Mouse (Mus musculus) neural tube, embryonic 12.5 days (tissue): Measurements from ENCODE around the gene Chrnb1. TPM values are rescaled to one million over a fixed set of nuclear protein-coding genes. Genes with fewer than 3 reads are reported as not detected.

Experiments used
- ATAC-seq: fragments of 200-750 bp; cut with Nextera tagmentation; 2 replicates; pipeline ENCODE4 v1.8.0; 2017; ENCODE audit warnings: low read depth, mild to moderate bottlenecking, moderate TSS enrichment, moderate library complexity; ENCODE audit not compliant: low FRiP score
- H3K27ac ChIP-seq: fragments of 300-500 bp; sonication (generic); 2 replicates; pipeline ENCODE4 v1.5.1; 2016
- H3K27me3 ChIP-seq: fragments of 300-500 bp; sonication (generic); replicated peaks from 2 replicates; pipeline ENCODE4 v1.6.1; 2016; ENCODE audit warnings: mild to moderate bottlenecking
- H3K36me3 ChIP-seq: fragments of 300-500 bp; sonication (generic); 2 replicates; pipeline ENCODE4 v1.6.1; 2016; ENCODE audit warnings: mild to moderate bottlenecking
- H3K4me1 ChIP-seq: fragments of 300-500 bp; sonication (generic); 2 replicates; pipeline ENCODE4 v1.6.1; 2016
- H3K4me2 ChIP-seq: fragments of 300-500 bp; sonication (generic); replicated peaks from 2 replicates; pipeline ENCODE4 v1.6.1; 2016; ENCODE audit warnings: mild to moderate bottlenecking
- H3K4me3 ChIP-seq: fragments of 300-500 bp; sonication (generic); 2 replicates; pipeline ENCODE4 v1.5.1; 2016
- H3K9ac ChIP-seq: fragments of 300-500 bp; sonication (generic); 2 replicates; pipeline ENCODE4 v1.6.1; 2016; ENCODE audit warnings: mild to moderate bottlenecking
- H3K9me3 ChIP-seq: fragments of 300-500 bp; sonication (generic); 2 replicates; pipeline ENCODE4 v1.6.1; 2016; ENCODE audit warnings: mild to moderate bottlenecking
- WGBS: fragments of 180-500 bp; shearing (Covaris S2); methylation state at CpG from one replicate; pipeline ENCODE4 v1.1.7; 2016; 5-methylcytosine and 5-hydroxymethylcytosine counted together
- polyA plus RNA-seq: library from polyadenylated mRNA; unstranded; fragments of >200 nt; fragmentation: Nextera tagmentation; extraction: Ambion mirVana; gene quantifications from 2 replicates; pipeline ENCODE4 v1.2.1, GENCODE M21; 2016

Chrnb1 gene
- polyA plus RNA-seq, 1 experiment from 2014 or later, result 5.8 TPM

DNA sequence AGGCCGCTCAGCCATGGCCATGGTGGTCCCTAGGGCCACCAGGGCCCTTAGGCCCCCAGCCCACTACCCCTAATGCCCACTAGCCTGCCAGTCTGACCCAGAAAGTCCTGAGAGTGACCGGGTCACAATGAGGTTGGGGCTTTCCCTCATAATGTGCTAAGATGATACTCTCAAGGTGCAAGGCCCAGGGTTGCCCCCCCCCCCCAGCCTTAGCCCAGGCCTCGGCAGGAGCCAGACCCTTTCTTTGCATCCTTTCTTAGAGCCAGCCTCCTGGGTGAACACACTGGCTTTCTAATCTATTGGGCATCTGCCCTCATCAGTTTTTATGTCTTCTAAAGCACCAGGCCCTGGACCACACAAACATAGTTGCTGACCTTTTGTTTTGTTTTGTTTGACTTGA lies 26.3 kb upstream of the Chrnb1 start, which contains the start of gene Spem1:
Gene Spem1 (minus strand): TSS at position 101 of the 400 bp plus-strand sequence.
- Histone ChIP-seq H3K9me3 (peaks cover 7% of the 10 kb centered on the region; the same call in 1 of the 2 replicates), H3K4me1 (no peaks in the 10 kb centered on the region), H3K4me2 (no peak within 1 kb of the TSS), H3K27ac (no peak within 1 kb of the TSS), H3K9ac (no peak within 1 kb of the TSS), H3K27me3 (no peaks in the 10 kb centered on the region), H3K4me3 (no peak within 1 kb of the TSS), H3K36me3 (peaks cover 32% of the 10 kb centered on the region)
- ATAC-seq, result no peak
- WGBS, result 91% methylated on average over 3 of the region's 3 CpGs

DNA sequence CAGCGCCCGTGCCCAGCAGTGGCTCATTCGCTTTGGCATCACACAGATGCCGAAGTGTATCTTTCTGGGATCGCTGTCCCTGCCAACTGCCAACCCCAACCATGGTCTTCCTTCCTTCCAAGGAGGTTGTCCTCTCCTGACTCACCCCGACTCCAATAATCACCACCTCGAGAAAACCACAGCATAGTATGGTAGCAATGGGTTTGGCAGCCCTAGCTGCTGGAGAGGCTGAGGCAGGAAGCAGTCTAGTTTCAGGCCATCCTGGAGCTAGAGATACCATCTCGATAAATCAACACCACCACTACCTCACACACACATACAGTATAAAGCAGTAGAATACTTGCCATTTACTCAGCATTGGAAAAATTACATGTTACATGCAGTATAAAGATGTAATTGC lies 23.1 kb upstream of the Chrnb1 start:
- no peak for ATAC-seq
- Histone ChIP-seq H3K4me1 (no peaks in the 10 kb centered on the region), H3K4me2 (no peak overlapping the region), H3K9ac (no peak overlapping the region), H3K36me3 (peaks cover 2% of the 10 kb centered on the region; the same call in 1 of the 2 replicates), H3K9me3 (peaks cover 12% of the 10 kb centered on the region; the same call in 1 of the 2 replicates), H3K27me3 (no peaks in the 10 kb centered on the region), H3K4me3 (no peak overlapping the region), H3K27ac (no peak overlapping the region)
- 92% methylated on average over 8 of the region's 8 CpGs for WGBS

DNA sequence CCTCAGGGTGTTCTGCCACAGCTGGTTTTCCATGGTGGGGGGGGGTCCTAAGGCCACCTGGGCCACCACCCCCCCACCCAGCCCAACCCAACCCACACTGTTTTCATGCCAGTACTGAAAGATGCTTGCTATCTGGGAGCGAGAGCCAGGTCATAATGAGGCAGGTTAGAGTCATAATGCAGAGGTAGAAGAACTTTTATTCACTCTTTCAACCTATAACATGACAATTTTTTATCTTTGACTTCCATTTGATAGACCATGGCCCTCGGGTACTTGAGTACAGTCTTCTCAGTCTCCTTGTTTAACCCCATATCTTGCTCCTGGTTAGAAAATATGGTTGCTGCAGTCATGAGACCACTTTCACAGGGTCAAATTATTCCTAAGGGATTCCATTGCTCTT lies 22.6 kb upstream of the Chrnb1 start, which contains the start of gene Spem2:
Gene Spem2 (minus strand): TSS at position 101 of the 400 bp plus-strand sequence.
- Histone ChIP-seq H3K36me3 (no peaks in the 10 kb centered on the region), H3K4me2 (no peak within 1 kb of the TSS), H3K4me1 (no peaks in the 10 kb centered on the region), H3K27ac (no peak within 1 kb of the TSS), H3K4me3 (no peak within 1 kb of the TSS), H3K27me3 (no peaks in the 10 kb centered on the region), H3K9ac (no peak within 1 kb of the TSS), H3K9me3 (peaks cover 12% of the 10 kb centered on the region; the same call in 1 of the 2 replicates)
- no peak for ATAC-seq
- 81% methylated on average over 2 of the region's 2 CpGs for WGBS

DNA sequence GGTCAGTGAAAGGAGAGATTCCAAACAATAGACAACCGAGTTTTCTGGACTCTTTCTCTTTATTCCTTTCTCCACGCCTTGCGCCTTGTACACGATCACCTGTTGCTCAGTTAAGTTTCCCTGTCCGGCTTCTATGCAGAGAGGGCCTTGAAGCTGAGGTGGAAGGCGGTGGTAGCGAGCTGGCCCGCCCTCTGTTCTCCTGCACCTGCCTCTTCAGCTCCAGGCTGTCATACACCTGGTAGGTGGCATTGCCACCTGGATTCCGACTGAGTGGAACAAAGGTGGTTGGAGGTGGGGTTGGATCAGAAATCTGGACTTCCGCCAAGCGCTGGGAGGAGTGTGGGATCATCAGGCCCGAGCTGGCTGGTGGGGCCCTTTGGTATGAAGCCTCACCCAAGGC lies 20.8 kb upstream of the Chrnb1 start:
- ATAC-seq, result no peak
- no peak overlapping the region for H3K4me3 ChIP-seq
- H3K9me3 ChIP-seq, result peaks cover 12% of the 10 kb centered on the region; the same call in 1 of the 2 replicates
- H3K9ac ChIP-seq, result no peak overlapping the region
- no peak overlapping the region for H3K27ac ChIP-seq
- H3K4me2 ChIP-seq, result no peak overlapping the region
- H3K36me3 ChIP-seq, result no peaks in the 10 kb centered on the region
- no peaks in the 10 kb centered on the region for H3K27me3 ChIP-seq
- 92% methylated on average over 12 of the region's 12 CpGs for WGBS
- no peaks in the 10 kb centered on the region for H3K4me1 ChIP-seq

DNA sequence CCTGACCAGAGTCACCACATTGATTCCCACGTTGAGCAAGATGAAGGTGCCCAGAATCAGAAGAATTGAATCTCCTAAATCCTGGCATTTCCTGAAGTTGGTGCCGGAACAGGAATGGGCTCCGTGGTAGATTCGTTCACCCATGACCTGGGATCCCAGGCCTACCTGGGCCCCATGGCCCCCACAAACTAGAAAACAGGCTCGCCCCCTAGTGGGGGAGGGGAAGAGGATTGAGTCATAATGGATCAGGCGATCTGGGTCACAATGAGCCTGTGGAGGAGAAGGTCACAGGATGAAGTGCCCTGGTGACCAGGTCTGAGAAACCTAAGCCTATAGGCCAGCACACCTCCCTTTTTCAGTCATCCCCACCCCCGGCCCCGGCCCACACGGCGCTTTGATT lies 19.4 kb upstream of the Chrnb1 start, which contains the start of gene Gm39566:
Gene Gm39566 (minus strand): TSS at position 144 of the 400 bp plus-strand sequence.
- Histone ChIP-seq H3K4me3 (no peak within 1 kb of the TSS), H3K36me3 (no peaks in the 10 kb centered on the region), H3K9me3 (peaks cover 12% of the 10 kb centered on the region; the same call in 1 of the 2 replicates), H3K27me3 (no peaks in the 10 kb centered on the region), H3K27ac (no peak within 1 kb of the TSS), H3K9ac (no peak within 1 kb of the TSS), H3K4me1 (no peaks in the 10 kb centered on the region), H3K4me2 (no peak within 1 kb of the TSS)
- no peak for ATAC-seq
- 63% methylated on average over 10 of the region's 10 CpGs for WGBS

DNA sequence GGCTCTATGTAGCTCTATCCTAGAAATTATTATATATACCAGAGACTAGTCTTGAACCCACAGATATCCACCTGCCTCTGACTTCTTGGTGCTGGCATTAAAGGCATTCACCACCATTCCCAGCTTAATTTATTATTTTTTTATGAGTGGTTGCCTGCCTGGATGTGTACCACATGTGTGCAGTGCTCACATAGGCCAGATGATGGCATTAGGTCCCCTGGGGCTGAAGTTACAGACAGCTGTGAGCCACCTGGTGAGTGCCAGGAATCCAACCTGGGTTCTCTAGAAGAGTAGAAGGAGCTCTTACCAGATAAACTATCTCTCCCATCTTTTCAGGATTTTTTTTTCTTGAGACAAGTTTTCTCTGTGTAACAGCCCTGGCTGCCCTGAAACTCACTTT lies 14.5 kb upstream of the Chrnb1 start:
- H3K4me2 ChIP-seq, result no peak overlapping the region
- no peak overlapping the region for H3K9ac ChIP-seq
- no peaks in the 10 kb centered on the region for H3K4me1 ChIP-seq
- peaks cover 25% of the 10 kb centered on the region for H3K27me3 ChIP-seq
- H3K27ac ChIP-seq, result no peak overlapping the region
- no peak overlapping the region for H3K4me3 ChIP-seq
- H3K36me3 ChIP-seq, result no peaks in the 10 kb centered on the region
- no peak for ATAC-seq
- H3K9me3 ChIP-seq, result peaks cover 5% of the 10 kb centered on the region; the same call in 1 of the 2 replicates

DNA sequence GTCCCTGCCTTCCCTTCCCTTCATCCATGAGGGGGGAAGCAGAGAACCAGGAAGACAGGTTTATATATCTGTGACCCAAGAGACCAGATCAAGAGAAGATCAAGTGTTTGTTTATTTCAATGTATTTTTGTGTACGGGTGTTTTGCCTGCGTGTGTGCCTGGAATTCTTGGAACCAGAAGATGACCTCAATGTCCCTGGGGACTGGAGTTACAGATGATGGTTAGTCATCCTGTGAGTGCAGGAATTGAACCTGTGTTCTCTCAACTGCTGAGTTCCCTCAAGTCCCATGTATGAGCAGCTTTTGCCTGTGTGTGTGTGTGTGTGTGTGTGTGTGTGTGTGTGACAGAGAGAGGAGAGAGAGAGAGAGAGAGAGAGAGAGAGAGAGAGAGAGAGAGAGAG lies 11.9 kb upstream of the Chrnb1 start:
- no peak overlapping the region for H3K4me3 ChIP-seq
- H3K9ac ChIP-seq, result no peak overlapping the region
- WGBS, result 90% methylated on average over 2 of the region's 2 CpGs
- no peaks in the 10 kb centered on the region for H3K36me3 ChIP-seq
- peaks cover 25% of the 10 kb centered on the region for H3K4me1 ChIP-seq
- H3K27me3 ChIP-seq, result peaks cover 51% of the 10 kb centered on the region
- H3K4me2 ChIP-seq, result no peak overlapping the region
- no peak overlapping the region for H3K27ac ChIP-seq
- no peak for ATAC-seq
- peaks cover 5% of the 10 kb centered on the region; the same call in 1 of the 2 replicates for H3K9me3 ChIP-seq

DNA sequence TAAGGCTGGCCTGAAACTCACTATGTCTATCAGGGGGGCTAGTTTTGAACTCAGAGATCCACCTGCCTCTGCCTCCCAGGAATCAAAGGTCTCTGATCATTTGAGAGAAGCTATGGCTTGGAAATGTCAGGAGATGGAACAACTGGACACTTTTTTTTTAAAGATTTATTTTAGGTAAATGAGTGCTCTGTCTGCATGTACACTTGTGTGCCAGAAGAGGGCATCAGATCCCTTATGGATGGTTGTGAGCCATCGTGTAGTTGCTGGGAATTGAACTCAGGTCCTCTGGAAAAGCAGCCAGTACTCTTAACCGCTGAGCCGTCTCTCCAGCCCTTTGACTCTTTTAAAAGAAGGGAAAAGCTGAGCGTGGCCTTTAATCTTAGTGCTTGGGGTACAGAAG lies 10.6 kb upstream of the Chrnb1 start:
- H3K4me1 ChIP-seq, result peaks cover 38% of the 10 kb centered on the region
- H3K4me2 ChIP-seq, result no peak overlapping the region
- peaks cover 64% of the 10 kb centered on the region for H3K27me3 ChIP-seq
- H3K9ac ChIP-seq, result no peak overlapping the region
- no peak overlapping the region for H3K4me3 ChIP-seq
- ATAC-seq, result no peak
- no peak overlapping the region for H3K27ac ChIP-seq
- 81% methylated on average over 4 of the region's 4 CpGs for WGBS
- peaks cover 5% of the 10 kb centered on the region; the same call in 1 of the 2 replicates for H3K9me3 ChIP-seq
- H3K36me3 ChIP-seq, result no peaks in the 10 kb centered on the region

DNA sequence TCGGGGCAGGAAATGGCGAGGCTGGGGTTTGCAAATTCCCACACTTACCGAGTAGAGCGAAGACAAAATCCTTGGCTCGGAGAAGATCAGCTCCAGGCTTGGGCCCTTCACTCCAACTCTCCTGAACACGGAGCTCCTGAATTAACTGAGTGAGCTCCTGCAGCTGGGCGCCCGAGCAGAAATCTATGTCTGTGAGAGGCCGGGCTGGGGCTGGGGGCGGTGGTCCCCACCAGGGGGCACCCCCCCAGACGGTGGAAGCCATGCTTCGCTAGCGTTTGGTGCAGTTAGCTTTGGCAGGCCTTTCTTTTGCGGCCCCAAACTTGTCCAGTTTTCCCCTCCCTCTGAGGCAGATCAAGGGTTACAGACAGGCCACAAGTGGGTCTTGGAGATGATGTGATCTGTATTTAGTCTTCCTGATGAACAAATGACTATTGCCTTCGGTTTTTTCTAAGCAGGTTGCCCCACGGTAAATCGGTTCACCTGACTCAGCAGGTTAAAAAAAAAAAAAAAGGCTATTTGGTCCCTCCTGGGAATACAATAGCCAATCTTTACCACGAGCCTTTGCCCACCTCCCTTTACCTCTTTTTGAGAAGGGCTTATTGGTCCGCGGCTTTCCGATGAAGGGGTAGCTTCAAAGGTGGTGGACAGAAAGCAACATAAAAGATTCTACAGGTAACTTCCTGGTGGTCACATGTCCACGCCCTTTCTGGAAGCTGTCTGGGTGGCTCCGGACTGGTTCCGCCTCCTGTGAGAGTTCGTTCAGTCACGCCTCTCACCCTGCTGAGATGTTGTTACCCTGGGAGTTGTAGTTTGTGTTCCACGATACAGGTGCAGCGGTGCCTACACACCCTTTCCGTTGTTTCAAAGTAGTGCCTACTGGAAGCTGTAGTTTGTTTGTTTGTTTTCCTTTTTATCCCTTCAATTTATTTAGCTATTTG lies 9.5 kb upstream of the Chrnb1 start, which contains the start of gene Tmem102:
Gene Tmem102 (minus strand): TSS at position 653 of the 938 bp plus-strand sequence.
- Histone ChIP-seq H3K4me2 (peak within 1 kb of the TSS; percentile 92), H3K9ac (no peak within 1 kb of the TSS), H3K27ac (no peak within 1 kb of the TSS), H3K9me3 (peaks cover 5% of the 10 kb centered on the region; the same call in 1 of the 2 replicates), H3K27me3 (peaks cover 71% of the 10 kb centered on the region), H3K4me1 (peaks cover 49% of the 10 kb centered on the region), H3K4me3 (0 out of 2 replicates have a peak within 1 kb of the TSS, but pooled peaks have one; percentile 11), H3K36me3 (no peaks in the 10 kb centered on the region)
- ATAC-seq, result no peak
- 4% methylated on average over 29 of the region's 29 CpGs for WGBS

DNA sequence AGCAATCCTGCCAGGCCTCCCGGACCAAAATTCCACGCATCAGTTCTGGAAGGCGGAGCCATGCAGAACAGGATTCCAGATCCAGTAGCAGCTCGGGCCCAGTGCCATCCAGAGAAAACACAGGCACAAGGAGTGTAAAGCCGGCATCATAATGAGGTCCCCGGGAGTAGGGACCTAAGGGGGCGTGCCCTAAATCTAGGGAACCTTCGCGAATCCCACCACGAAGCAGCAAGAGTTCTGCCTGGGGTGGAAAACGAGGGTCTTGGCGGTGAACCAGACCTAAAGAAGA lies 8.9 kb upstream of the Chrnb1 start:
- Histone ChIP-seq H3K9ac (no peak overlapping the region), H3K36me3 (no peaks in the 10 kb centered on the region), H3K4me3 (no peak overlapping the region), H3K9me3 (peaks cover 5% of the 10 kb centered on the region; the same call in 1 of the 2 replicates), H3K27me3 (peaks cover 71% of the 10 kb centered on the region), H3K4me2 (peak overlapping the region; percentile 92), H3K4me1 (peaks cover 56% of the 10 kb centered on the region), H3K27ac (no peak overlapping the region)
- 4% methylated on average over 12 of the region's 12 CpGs for WGBS
- no peak for ATAC-seq

DNA sequence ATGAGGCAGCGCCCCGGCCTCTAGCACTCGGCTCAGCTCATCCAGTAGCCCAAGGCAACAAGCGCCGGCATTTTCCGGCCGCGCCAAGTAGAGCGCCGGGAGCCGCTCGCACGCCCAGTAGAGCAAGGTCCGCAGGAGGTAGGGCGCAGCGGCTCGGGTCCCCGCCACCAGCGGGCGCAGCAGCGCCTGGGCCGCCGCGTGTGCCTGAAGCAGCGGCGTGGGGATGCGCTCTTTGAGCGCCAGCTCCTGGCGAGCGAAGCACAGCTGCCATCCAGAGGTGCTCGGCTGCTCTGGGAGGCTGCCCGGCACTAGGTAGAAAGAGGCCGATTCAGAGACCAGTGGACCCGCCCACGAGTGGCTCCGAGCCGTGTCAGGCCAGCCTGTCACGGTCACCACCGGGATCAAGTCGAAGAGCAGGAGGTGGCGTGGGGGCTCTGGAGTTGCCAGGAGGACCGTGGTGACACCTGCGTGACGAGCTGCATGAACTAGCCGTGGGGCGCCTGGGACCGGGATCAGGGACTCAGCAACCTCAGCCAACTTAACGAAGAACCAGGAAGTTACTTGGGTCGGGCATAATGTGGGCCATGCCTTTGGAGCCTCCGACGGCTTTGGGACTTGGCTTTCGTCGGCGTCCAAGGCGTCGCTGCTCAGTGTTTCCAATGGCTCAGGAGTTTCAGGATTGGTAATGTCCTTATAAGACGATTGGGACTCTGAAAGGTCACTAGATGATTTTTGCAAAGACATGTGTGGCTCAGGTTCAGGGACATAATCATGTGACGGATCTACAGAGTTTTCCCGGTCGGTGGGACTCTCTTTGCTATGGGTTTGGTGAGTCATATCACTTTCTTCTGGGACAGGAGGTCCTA lies 8.3 kb upstream of the Chrnb1 start:
- no peaks in the 10 kb centered on the region for H3K36me3 ChIP-seq
- H3K4me2 ChIP-seq, result peak overlapping the region; percentile 92
- H3K27ac ChIP-seq, result 0 out of 2 replicates have a peak overlapping the region, but pooled peaks have one; percentile 20
- 1% methylated on average over 60 of the region's 60 CpGs for WGBS
- ATAC-seq, result 0 out of 2 replicates have a peak, but pooled peaks have one; percentile 7
- peak overlapping the region; percentile 69 for H3K9ac ChIP-seq
- H3K27me3 ChIP-seq, result peaks cover 71% of the 10 kb centered on the region
- H3K4me1 ChIP-seq, result peaks cover 61% of the 10 kb centered on the region
- peaks cover 5% of the 10 kb centered on the region; the same call in 1 of the 2 replicates for H3K9me3 ChIP-seq
- H3K4me3 ChIP-seq, result peak overlapping the region; percentile 54
